Mouse (Mus musculus) cerebellum, adult 18-20 months (tissue): ENCODE data around the gene Nr5a1.

Experiments used
- DNase-seq, 2 experiments: peaks; one replicate each; pipeline ENCODE4 v3.0.0; 2021

Gene Nr5a1

DNA sequence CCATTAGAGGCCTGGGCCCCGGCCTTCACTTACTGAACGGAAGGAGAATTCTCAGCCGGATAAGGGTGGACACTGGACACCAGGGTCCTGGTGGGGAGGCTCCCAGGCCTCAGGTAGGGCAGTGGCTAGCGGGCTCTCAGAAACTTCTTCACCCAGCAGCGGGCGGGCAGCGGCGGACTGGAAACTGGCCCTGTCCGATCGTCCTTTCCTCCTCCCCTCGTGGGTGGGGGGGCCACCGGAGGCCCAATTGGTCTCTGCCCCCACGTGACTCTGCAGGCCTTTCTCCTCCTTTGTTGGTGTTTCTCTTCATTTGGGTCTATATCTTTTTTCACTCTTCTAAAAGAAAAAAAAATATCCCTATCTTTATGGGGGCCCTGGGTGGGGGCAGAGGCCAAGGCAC lies at the start of gene Nr5a1:
TSS of gene Nr5a1 (minus strand) at position 219 of the 400 bp plus-strand sequence.
- DNase-seq, result no peak

- no peak for DNase-seq
Observed at GRCm38 (mm10) chr2:38739847-38740246, 25.5 kb upstream of the Nr5a1 start.

DNA sequence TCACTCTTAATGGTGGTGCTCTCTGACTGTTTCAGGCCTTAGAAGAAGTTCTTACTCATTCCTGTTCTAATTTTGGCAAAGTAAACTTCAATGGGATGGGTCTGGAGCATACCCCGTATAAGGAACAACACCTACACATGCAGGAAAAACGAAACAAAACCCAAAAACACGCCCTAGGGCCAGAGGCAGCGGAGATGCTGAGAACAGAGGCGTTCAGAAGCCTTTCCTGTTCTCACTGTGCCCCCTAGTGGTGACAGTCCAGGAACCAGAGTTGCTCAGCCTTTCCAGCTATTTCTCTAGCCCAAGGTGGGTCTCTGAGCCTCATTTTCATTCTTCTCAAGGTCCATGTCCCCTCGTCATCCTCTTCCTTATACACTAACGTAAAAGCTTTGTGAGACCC lies 25.1 kb upstream of the Nr5a1 start:
- peak; percentile 75 to 77 for DNase-seq

DNA sequence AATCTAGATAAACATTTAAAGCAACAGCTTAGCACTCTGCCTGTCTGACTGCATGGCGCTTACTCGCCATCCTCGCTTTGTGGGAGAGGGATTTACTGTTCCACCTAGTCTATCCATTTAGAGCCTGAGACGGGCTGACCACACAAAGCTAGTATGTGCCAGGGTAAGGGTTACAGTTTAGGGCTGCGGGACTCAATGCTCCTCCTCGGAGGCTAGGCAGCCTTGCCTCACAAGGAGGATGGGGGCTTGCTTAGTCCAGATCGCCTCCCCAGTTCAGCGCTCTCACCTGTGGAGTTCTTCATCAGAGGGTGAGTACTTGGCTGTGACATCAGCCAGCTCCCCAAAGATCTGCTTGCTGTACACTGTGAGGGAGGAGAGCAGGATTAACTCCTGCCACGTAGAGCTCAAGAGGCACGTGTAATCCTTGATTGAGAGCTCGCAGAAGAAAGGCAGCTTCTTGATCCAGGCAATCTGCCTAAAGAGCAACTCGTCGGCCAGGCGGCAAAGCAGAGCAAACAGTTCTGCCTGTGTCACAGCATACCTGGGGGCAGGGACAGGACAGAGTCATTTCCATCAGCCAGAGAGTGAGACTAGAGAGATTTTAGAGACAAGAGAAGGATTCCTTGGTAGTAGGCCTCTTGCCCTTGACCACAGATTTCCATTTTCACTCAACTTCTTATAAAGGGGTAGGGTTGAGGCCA lies 24.4 kb upstream of the Nr5a1 start:
- no peak for DNase-seq

GRCm38 (mm10) chr2:38735740-38736139 lies 21.4 kb upstream of the Nr5a1 start:
- no peak for DNase-seq

DNA sequence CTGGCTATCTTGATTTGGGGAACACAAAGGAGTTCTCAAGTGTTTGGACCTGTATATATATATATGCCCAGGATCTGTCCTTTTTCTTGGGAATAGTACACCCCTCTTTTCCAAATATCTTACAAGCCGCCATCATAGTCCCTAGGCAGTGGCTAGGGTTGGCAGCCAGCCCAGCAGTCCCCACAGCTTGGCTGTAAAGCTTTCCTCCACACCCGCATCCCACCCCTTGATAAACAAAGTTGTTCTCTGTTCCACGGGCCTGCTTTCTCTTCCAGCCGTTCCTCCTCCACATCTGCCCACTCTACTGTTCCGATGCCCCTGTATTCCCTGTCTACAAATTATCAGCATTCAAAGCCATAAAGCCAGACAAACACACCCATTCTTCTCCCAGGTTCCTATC lies 20.4 kb upstream of the Nr5a1 start:
- no peak for DNase-seq

DNA sequence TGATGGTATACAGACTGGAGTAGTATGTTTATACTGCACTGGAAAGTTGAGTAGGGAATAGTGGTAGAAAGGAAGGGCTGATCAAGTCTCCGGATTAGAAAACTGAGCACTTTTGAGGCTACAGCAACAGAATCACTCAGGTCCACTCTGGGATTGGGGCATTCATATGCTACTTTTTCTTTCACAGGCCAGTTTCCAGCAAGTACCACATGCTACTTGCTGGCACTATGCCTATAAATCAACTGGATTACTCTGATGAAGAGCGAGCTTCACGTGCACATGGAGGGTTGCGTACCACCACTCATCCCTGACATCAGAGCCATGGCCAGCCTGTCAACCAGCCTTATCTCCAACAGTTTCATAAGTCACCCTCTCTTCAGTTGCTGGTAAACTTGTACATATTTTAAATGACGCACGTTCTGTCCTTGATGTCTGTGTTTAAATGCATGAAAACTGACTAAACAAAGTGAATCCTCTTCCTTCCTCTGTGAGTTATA lies 16.0 kb upstream of the Nr5a1 start:
- no peak for DNase-seq

GRCm38 (mm10) chr2:38725427-38725826 lies 11.1 kb upstream of the Nr5a1 start:
- no peak for DNase-seq

GRCm38 (mm10) chr2:38723378-38723777 lies 9.0 kb upstream of the Nr5a1 start:
- DNase-seq, result peak; percentile 19 to 20

DNA sequence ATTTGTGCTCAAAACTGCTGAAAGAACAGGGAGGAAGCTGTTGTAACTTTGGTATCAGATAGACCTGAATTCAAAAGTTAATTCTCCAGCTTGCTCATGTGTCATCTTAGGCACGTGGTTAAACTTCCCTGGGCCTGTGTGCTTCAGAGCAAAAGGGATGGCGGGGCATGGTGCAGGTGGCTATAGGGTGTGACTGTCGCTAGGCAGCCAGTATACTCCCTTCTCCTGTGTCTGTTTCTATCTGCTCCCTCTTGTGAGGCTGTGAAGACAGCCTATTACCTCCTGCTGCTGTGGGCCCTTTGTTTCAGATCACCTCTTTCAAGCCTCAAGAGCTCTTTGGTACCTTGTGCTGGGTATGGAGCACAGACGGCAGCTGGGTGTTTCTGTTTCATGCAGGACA lies 7.7 kb upstream of the Nr5a1 start:
- no peak for DNase-seq

GRCm38 (mm10) chr2:38720661-38721060 lies 6.3 kb upstream of the Nr5a1 start:
- DNase-seq, result no peak

GRCm38 (mm10) chr2:38719354-38719753 lies 5.0 kb upstream of the Nr5a1 start:
- DNase-seq, result no peak

- DNase-seq, result no peak
Observed at GRCm38 (mm10) chr2:38718676-38719075, 4.3 kb upstream of the Nr5a1 start.

GRCm38 (mm10) chr2:38717436-38717835 lies 3.1 kb upstream of the Nr5a1 start:
- DNase-seq, result no peak

GRCm38 (mm10) chr2:38713596-38713995 lies 746 bp downstream of the Nr5a1 start:
- no peak for DNase-seq

GRCm38 (mm10) chr2:38712769-38713125 lies 1.6 kb downstream of the Nr5a1 start:
- no peak for DNase-seq

DNA sequence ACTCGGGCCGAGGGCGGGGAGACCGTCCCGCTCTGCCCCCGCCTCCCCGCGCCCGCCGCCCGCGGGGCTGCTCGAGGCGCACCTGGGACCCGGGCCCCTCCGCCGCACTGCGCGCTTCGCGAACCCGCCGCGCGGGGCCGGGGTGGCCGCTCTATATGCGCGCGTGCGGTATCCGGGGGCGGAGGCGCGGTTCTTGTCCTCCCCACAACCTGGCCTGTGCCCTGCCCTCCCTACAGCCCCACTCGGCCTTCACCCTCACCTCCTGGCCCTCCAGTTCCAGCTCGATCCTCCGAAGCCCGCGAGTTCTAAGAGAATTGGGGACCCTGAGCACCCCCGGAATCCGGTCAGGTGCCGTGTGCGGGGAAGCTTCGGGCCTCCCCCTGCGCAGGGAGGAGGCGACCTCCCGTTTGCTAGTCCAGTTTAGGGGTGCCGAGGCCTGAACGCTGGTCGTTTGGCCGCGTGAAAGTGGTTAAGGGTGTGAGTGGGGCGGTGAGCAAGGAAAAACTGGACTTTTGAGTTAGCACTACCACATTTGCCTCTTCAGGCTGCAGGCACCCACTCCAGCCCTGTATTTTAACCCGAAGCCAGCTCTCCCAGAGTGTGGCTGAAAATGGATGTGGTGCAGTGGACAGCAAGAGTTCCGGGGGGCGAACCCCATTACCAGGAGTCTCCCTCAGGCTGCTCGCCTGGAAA lies 2.1 kb downstream of the Nr5a1 start:
- DNase-seq, result no peak

DNA sequence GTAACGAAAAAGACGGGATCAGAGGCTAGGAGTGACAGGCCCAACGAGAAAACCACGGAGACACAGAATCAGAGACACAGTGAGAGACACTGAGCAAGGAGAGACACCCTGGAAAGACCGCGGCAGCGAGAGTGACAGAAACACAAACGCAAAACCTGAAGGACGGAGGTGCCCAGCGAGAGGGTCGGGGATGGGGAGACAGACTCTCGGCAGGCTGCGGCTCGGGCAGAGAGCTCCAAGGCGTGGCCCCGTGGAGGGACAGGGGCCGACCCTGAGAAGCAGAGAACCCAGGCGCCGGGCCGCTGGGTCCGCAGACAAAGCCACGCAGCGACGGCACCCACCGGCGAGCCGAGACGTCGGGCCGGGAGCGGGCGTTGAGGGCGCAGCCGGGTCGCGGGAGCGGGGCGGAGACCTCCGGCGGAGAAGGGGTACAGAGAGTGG lies 2.9 kb downstream of the Nr5a1 start:
- no peak for DNase-seq

- DNase-seq, result peak in 1 of 2 experiments; percentile 33
Observed at GRCm38 (mm10) chr2:38710304-38711241, 3.8 kb downstream of the Nr5a1 start.

DNA sequence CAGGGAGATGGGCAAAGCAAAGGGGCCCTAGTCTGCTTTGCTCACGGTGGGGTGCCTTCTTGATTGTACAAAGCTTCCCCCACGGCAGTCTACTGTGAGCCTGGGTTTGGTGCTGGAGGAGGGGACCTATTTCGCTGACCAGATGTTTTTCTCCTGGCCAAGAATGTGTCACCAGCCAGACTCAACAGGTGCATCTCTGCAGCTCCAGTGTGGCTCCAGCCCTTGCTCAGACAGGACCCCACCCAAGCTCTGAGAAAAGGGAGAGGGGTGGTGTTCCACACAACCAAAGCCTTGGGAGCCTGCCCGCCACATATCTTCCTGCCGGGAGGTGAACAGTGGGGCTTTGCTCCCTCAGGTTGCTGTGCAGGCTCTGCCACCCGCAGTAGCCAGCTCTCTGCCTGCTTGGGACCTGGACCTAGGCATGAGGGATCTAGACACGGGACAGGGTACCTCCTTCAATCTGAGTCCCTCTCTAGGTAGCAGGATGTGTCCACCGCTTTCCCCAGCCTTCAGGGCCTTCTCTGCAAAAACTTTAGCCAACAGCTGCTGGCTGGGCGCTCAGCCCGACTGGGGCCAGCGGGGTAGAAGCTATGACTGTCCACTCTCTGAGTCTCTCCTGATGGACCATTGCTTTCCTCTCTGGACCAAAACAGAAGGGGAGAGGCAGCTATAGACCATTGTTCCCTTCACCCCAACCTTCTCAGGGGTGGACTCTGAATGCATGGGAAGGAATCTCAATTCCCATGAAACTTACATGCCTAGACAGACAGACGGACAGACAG lies 5.2 kb downstream of the Nr5a1 start:
- DNase-seq, result no peak

DNA sequence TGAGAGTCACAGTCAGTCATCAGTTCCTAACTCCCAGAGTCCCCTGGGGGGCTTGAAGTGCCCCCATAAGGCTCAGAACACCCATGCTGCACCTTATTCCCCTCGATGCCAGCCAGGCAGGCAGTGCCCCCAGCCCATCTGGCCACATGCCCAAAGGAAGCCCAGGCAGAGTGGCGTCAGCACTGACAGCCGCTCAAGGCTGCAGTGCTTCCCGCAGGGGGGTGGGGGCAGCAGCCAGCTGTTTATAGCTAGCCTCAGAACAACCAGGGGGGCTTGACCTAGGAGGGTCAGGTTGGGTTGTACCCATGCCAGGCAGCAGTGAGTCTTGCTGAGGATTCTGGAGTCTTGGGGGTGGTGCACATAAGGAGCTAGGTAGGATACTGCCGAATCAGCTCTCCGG lies 7.7 kb downstream of the Nr5a1 start:
- no peak for DNase-seq

GRCm38 (mm10) chr2:38705036-38705435 lies 9.3 kb downstream of the Nr5a1 start:
- DNase-seq, result no peak

DNA sequence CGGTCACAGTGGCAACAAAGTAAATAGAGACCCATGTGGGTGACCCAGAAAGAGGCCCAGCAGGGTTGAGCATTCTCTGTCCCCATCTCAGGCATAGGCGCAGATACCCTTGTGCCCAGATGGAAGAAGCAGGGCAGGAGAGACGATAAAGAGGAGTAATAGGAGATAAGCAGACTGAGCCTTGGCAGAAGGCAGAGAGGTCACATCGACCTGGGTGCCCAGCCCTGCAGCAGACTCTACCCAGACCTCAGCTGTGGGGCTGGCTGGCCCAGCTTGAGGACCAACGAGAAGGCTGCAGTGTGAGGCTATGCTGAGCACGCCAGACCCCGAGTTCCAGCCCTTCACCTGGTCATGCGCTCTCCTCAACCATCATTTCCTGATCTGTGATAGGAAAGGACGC lies 10.0 kb downstream of the Nr5a1 start:
- DNase-seq, result no peak
